Mouse (Mus musculus): Measurements from ENCODE around the gene Ybx3. TPM values are rescaled to one million over a fixed set of nuclear protein-coding genes. Genes with fewer than 3 reads are reported as not detected.

Gene Ybx3
- polyA plus RNA-seq, 1 experiment, result 690 TPM

GRCm38 (mm10) chr6:131385469-131385868, 2.8 kb downstream of the Ybx3 start:
- Histone ChIP-seq H3K4me1 (peaks cover 50% of the 10 kb centered on the region), H3K9me3 (no peaks in the 10 kb centered on the region), H3K27me3 (replicated peaks) (no peaks in the 10 kb centered on the region), H3K36me3 (replicated peaks; ENCODE audit: low read length) (peaks cover 34% of the 10 kb centered on the region), H3K4me3 (replicated peaks) (peak overlapping the region; percentile 80)
- TF ChIP-seq GATA1 (IDR thresholded peaks at IDR 0.05; ENCODE audit: borderline replicate concordance, low read length) (no peak), FLI1 (IDR thresholded peaks at IDR 0.05; ENCODE audit: low read length) (no peak)

GRCm38 (mm10) chr6:131383713-131384330, 4.5 kb downstream of the Ybx3 start:
- no peaks in the 10 kb centered on the region for H3K9me3 ChIP-seq
- peaks cover 64% of the 10 kb centered on the region for H3K4me1 ChIP-seq
- H3K36me3 ChIP-seq (replicated peaks; ENCODE audit: low read length), result peaks cover 51% of the 10 kb centered on the region
- H3K4me3 ChIP-seq (replicated peaks), result peak overlapping the region; percentile 10
- no peaks in the 10 kb centered on the region for H3K27me3 ChIP-seq (replicated peaks)
- TF ChIP-seq GATA1 (IDR thresholded peaks at IDR 0.05; ENCODE audit: borderline replicate concordance, low read length) (no peak), FLI1 (IDR thresholded peaks at IDR 0.05; ENCODE audit: low read length) (no peak)

GRCm38 (mm10) chr6:131382984-131383337, 5.3 kb downstream of the Ybx3 start:
- TF ChIP-seq FLI1 (IDR thresholded peaks at IDR 0.05; ENCODE audit: low read length) (no peak), GATA1 (IDR thresholded peaks at IDR 0.05; ENCODE audit: borderline replicate concordance, low read length) (no peak)
- Histone ChIP-seq H3K27me3 (replicated peaks) (no peaks in the 10 kb centered on the region), H3K9me3 (no peaks in the 10 kb centered on the region), H3K4me3 (replicated peaks) (no peak overlapping the region), H3K4me1 (peaks cover 65% of the 10 kb centered on the region), H3K36me3 (replicated peaks; ENCODE audit: low read length) (peaks cover 59% of the 10 kb centered on the region)

GRCm38 (mm10) chr6:131382232-131382983, 5.9 kb downstream of the Ybx3 start:
- H3K9me3 ChIP-seq, result no peaks in the 10 kb centered on the region
- H3K36me3 ChIP-seq (replicated peaks; ENCODE audit: low read length), result peaks cover 65% of the 10 kb centered on the region
- no peaks in the 10 kb centered on the region for H3K27me3 ChIP-seq (replicated peaks)
- no peak overlapping the region for H3K4me3 ChIP-seq (replicated peaks)
- TF ChIP-seq GATA1 (IDR thresholded peaks at IDR 0.05; ENCODE audit: borderline replicate concordance, low read length), result no peak
- TF ChIP-seq FLI1 (IDR thresholded peaks at IDR 0.05; ENCODE audit: low read length), result no peak
- H3K4me1 ChIP-seq, result peaks cover 65% of the 10 kb centered on the region

- TF ChIP-seq GATA1 (IDR thresholded peaks at IDR 0.05; ENCODE audit: borderline replicate concordance, low read length) (no peak), FLI1 (IDR thresholded peaks at IDR 0.05; ENCODE audit: low read length) (no peak)
- peaks cover 98% of the 10 kb centered on the region for H3K36me3 ChIP-seq (replicated peaks; ENCODE audit: low read length)
- H3K27me3 ChIP-seq (replicated peaks), result no peaks in the 10 kb centered on the region
- H3K9me3 ChIP-seq, result no peaks in the 10 kb centered on the region
- H3K4me3 ChIP-seq (replicated peaks), result no peak overlapping the region
- H3K4me1 ChIP-seq, result peaks cover 44% of the 10 kb centered on the region
Measured at GRCm38 (mm10) chr6:131378858-131379428, 9.3 kb downstream of the Ybx3 start.

- Histone ChIP-seq H3K4me3 (replicated peaks) (no peak overlapping the region), H3K27me3 (replicated peaks) (no peaks in the 10 kb centered on the region), H3K36me3 (replicated peaks; ENCODE audit: low read length) (peaks cover 98% of the 10 kb centered on the region), H3K9me3 (no peaks in the 10 kb centered on the region), H3K4me1 (peaks cover 28% of the 10 kb centered on the region)
- TF ChIP-seq FLI1 (IDR thresholded peaks at IDR 0.05; ENCODE audit: low read length) (no peak), GATA1 (IDR thresholded peaks at IDR 0.05; ENCODE audit: borderline replicate concordance, low read length) (no peak)
Measured at GRCm38 (mm10) chr6:131377378-131377777, 10.9 kb downstream of the Ybx3 start.

- no peak overlapping the region for H3K4me3 ChIP-seq (replicated peaks)
- TF ChIP-seq FLI1 (IDR thresholded peaks at IDR 0.05; ENCODE audit: low read length), result no peak
- TF ChIP-seq GATA1 (IDR thresholded peaks at IDR 0.05; ENCODE audit: borderline replicate concordance, low read length), result no peak
- no peaks in the 10 kb centered on the region for H3K27me3 ChIP-seq (replicated peaks)
- peaks cover 29% of the 10 kb centered on the region for H3K4me1 ChIP-seq
- H3K36me3 ChIP-seq (replicated peaks; ENCODE audit: low read length), result peaks cover 98% of the 10 kb centered on the region
- no peaks in the 10 kb centered on the region for H3K9me3 ChIP-seq
Measured at GRCm38 (mm10) chr6:131374594-131375340, 13.5 kb downstream of the Ybx3 start.

GRCm38 (mm10) chr6:131373160-131373559, 15.1 kb downstream of the Ybx3 start:
- Histone ChIP-seq H3K9me3 (no peaks in the 10 kb centered on the region), H3K27me3 (replicated peaks) (no peaks in the 10 kb centered on the region), H3K4me3 (replicated peaks) (no peak overlapping the region), H3K4me1 (peaks cover 17% of the 10 kb centered on the region), H3K36me3 (replicated peaks; ENCODE audit: low read length) (peaks cover 98% of the 10 kb centered on the region)
- TF ChIP-seq GATA1 (IDR thresholded peaks at IDR 0.05; ENCODE audit: borderline replicate concordance, low read length) (no peak), FLI1 (IDR thresholded peaks at IDR 0.05; ENCODE audit: low read length) (no peak)

- Histone ChIP-seq H3K4me3 (replicated peaks) (no peak overlapping the region), H3K9me3 (no peaks in the 10 kb centered on the region), H3K4me1 (peaks cover 14% of the 10 kb centered on the region), H3K36me3 (replicated peaks; ENCODE audit: low read length) (peaks cover 98% of the 10 kb centered on the region), H3K27me3 (replicated peaks) (no peaks in the 10 kb centered on the region)
- no peak for TF ChIP-seq GATA1 (IDR thresholded peaks at IDR 0.05; ENCODE audit: borderline replicate concordance, low read length)
- TF ChIP-seq FLI1 (IDR thresholded peaks at IDR 0.05; ENCODE audit: low read length), result no peak
Measured at GRCm38 (mm10) chr6:131370767-131371166, 17.5 kb downstream of the Ybx3 start.
